Mouse (Mus musculus): ENCODE data around the gene Tmem251. TPM values are rescaled to one million over a fixed set of nuclear protein-coding genes. Genes with fewer than 3 reads are reported as not detected.

Gene Tmem251
- total RNA-seq (2021), result 1 to 10 TPM; 5.1 TPM
- long read RNA-seq, experiment 1, transcript Tmem251-201 (2 exons, 3,367 nt), result major isoform, 10 of 21 reads
- long read RNA-seq, experiment 1, partial matches to known transcripts, result 0 of 21 reads
- long read RNA-seq, experiment 1, other reads (novel, unspliced or antisense), result 11 of 21 reads
- long read RNA-seq, experiment 2, transcript Tmem251-201 (2 exons, 3,367 nt), result major isoform, 11 of 17 reads
- long read RNA-seq, experiment 2, partial matches to known transcripts, result 0 of 17 reads
- long read RNA-seq, experiment 2, other reads (novel, unspliced or antisense), result 6 of 17 reads

DNA sequence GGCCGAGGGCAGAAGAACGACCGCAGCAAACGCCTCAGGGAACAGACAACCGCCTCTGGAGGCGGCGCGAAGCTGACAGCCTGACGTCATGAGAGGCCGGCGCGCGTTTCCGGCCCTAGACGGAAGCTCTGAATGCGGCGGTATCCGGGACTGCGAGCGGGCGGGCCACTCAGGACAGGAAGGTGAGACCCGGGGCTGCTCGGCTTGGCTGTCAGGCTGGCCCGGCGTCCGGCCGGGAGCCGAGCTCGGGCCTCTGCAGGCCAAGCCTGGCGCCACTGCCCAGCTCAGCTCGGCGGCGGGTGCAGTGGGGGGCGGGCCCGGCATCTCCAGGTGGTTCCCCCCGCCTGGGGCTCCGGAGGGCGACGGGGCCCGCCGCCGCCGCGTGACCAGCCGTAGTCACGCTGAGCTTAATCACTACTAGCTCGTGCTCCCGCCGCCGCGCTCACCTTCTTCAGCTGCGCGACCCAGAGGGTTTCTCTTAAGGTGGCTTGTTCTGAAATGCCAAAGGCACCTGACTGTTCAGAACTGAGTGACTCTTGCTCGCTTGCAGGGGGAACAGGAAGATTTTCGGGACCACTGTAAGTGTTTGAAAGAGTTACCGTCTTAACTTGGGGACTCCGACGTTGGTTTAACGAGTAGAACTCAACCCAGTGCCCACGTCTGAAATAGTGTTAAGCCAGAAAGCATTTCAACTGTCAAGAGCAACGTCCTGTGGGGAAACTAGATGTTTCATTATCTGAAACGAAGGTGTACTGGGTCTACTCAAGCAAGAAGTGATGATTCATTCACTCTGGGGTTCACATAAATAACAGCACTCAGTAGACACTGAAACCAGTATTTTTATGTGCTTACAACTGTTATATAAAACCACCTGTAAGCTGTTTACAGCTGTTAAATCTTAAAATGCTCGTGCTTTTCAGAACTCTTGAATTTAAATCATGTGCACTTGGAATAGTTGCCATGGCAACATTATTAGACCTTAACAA is at the start of gene Tmem251, which contains the start of gene Moap1:
Gene Tmem251 (plus strand): TSS at position 174 of the 986 bp plus-strand sequence.
Gene Moap1 (minus strand): TSS at position 73 of the 986 bp plus-strand sequence.
- peak; percentile 88 to 89 for DNase-seq (ENCODE audit: low spot score in 2 of 2)
- TF ChIP-seq CTCF (conservative IDR thresholded peaks at IDR 0.05), result peak; percentile 54
- H3K4me3 ChIP-seq, result peak within 1 kb of the TSS; percentile 69
- H3K27ac ChIP-seq, result peak within 1 kb of the TSS; percentile 94

DNA sequence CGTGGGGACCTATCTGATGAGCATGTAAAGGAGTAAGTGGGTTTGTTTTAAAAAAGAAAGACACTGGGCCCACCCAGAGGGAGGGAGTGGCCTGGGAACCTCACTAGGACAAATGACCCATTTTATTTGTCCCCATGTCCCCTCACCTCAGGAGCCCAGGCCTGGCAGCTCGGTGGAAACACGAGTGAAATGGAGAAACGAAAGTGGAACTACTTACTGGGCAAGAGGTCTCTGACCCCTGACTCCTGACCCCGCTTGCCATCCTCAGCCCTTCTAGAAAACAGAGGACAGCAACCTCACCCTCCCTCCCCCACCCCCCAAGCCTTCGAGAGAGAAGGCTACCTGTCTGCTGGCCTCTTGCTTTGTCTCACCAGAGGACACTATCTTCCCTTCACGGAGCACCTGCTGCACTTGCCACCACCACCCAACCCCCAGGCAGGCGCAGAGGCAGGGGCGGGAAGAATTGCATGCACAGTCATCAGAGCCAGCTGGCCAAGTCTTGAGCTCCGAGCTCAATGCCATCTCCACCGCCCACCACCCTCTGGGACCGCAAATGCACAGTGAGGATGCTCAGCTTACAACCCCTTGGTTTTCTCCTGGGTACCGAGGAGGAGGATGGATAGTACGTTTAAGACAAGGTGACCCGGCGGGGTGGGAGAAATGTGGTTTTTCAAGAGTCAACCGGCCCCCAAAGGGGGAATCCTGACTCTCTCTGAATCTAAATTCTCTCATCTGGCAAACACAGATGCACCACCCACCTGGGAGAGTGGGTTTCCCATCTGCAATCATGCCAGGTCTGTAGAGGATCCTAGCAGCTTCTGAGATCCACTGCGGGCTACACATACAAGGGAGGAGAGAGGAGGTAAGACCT is 48.0 kb upstream of the Tmem251 start:
- peak overlapping the region; percentile 10; the same call in 1 of the 2 replicates for H3K4me3 ChIP-seq
- DNase-seq (ENCODE audit: low spot score in 2 of 2), result peak; percentile 73 to 89
- TF ChIP-seq CTCF (conservative IDR thresholded peaks at IDR 0.05), result no peak
- H3K27ac ChIP-seq, result peak overlapping the region; percentile 61

DNA sequence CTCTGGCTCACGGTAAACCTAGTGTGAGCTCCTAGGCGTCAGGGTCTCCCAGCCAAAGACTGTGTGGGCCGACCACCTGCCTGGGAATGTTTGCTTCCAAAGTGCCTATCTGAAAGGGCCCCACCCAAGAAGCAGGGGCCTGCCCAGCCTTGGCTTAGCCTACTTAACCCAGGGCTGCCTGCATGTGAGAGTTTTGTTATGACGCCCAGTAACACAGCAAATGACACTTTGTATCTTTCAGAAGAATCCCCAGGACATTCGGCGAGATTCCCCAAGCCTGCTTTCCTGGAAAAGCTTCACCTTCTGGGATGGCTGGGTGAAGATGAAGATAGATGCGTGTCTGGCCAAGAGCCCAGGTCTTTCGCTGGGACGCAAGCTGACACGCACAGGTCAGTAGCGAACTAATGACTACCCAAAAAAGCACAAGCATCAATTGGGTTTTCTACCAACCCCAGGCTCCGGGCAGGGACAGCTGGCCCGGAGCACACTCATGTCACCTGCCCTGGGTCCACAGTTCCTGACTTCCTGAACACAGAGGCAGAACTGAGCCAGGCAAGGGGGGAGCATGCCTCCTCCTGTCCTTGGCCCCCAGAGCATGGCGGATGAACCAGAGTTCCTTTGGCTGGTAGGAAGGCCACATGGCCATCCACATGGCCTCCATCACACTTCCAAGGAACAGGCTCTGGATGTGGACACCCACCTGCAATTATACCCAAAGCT is 46.8 kb upstream of the Tmem251 start:
- Histone ChIP-seq H3K4me3 (no peak overlapping the region; the same call in 1 of the 2 replicates), H3K27ac (peak overlapping the region; percentile 61)
- DNase-seq (ENCODE audit: low spot score in 2 of 2), result no peak
- no peak for TF ChIP-seq CTCF (conservative IDR thresholded peaks at IDR 0.05)

DNA sequence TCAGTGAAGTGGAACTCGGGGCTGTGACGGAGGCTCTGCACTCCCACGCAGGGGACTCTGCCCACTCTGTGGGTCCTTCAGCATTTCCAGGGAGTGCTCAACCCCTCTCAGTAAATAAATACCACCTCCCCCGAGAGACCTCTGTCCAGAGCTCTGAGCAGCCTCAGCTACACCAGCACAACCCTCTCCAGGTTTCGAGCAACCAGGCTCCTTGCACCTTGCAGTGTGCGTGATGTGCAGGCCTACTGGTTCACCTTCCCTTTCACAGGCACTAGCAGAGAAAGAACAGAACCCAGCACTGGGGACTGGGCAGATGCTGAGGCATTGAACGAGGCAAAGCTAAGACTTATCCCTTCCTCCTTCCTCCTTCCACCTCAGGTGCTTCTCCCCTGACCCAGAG is 46.2 kb upstream of the Tmem251 start:
- Histone ChIP-seq H3K27ac (no peak overlapping the region; the same call in 1 of the 2 replicates), H3K4me3 (no peak overlapping the region)
- TF ChIP-seq CTCF (conservative IDR thresholded peaks at IDR 0.05), result no peak
- no peak for DNase-seq (ENCODE audit: low spot score in 2 of 2)

DNA sequence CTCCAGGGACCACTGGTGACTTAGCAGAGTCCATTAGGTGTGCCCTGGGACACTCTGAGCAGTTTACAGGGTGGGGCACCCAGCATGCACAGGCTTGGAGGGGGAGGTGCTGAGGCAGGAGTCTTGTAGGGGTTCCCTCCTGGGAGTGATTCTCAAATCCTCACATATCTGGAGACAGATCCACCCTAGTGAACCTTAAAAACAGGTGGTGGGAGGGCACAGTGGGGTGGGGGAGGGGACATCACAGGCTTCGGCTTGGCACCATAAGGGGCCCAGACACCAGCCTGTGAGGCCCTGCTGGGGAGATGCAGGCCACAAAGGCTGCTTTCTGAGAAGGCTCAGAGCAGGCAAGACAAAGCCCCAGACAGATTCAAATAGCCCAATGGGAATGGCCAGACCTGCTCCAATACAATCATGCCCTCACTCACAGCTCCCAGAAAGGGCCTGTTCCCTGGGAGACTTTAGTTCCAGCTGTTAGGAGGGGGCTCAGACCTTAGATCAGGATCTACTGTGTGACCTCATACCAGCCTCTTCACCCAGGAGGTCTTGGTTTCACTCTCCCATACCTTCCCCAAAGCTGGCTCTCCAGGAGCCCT is 45.4 kb upstream of the Tmem251 start:
- no peak for DNase-seq (ENCODE audit: low spot score in 2 of 2)
- Histone ChIP-seq H3K4me3 (no peak overlapping the region), H3K27ac (peak overlapping the region; percentile 63; the same call in 1 of the 2 replicates)
- TF ChIP-seq CTCF (conservative IDR thresholded peaks at IDR 0.05), result no peak

DNA sequence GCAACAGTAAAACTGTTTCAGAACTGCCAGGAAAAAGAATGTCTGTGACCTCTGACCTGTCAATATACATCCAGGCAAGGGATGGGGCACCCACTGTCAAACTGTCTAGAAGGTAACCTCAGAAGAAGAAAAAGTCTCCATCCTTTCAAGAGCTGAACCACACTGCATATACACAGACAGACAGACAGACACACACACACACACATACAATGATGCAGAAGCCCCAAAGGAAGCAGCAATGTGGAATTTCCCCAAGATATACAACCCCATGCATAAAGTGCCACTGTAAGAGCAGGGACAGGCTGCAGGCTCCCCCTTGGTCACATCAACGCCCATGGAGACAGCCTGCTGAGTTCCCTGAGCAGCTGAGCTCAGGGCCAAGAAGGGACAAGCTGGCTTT is 44.4 kb upstream of the Tmem251 start:
- no peak overlapping the region for H3K4me3 ChIP-seq
- TF ChIP-seq CTCF (conservative IDR thresholded peaks at IDR 0.05), result no peak
- H3K27ac ChIP-seq, result peak overlapping the region; percentile 71; the same call in 1 of the 2 replicates
- no peak for DNase-seq (ENCODE audit: low spot score in 2 of 2)

DNA sequence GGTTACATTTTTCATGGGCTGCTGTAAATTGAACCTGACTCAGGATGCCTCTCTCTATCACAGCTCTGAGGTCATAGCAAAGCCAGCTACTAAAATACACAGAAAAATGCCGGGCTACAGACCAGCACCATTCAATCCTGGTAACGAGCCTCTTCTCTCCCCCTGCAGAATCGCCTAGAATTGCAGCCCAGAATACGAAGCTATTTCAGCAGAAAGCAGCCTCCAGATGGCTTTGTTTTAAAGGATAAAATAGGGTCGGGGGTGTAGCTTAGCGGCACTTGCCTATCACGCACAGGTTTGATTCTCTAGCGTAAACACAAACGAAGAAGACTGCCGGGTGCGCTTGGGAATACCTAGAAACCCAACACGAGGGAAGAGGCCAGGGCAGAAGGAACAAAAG is 43.1 kb upstream of the Tmem251 start:
- no peak for DNase-seq (ENCODE audit: low spot score in 2 of 2)
- H3K27ac ChIP-seq, result peak overlapping the region; percentile 71
- no peak; the same call in 1 of the 2 replicates for TF ChIP-seq CTCF (conservative IDR thresholded peaks at IDR 0.05)
- no peak overlapping the region for H3K4me3 ChIP-seq

DNA sequence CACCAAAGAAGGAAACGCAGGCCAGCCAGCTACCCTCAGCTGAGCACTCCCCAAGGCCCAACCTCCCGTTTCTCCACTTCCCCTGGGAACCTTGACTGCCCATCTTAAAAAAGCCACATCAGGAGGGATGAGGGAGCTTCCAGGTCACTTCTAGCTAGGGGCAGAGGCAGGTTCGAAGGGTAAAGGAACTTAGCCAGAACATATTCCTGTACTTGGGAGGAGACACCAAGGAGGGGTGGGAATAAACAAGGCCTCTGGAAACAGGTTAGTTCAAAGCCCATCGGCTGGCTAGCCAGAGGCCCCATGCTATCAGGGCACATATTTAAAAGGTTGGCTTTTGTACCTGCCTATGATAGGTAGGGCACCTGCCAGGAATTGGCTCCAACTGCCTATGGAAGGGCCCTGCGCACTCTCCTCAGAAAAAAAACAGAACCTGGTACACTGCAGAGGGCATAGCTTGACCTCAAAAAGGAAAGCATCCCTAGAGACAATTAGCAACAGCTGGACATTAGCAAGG is 41.8 kb upstream of the Tmem251 start:
- TF ChIP-seq CTCF (conservative IDR thresholded peaks at IDR 0.05), result no peak
- Histone ChIP-seq H3K27ac (peak overlapping the region; percentile 23; the same call in 1 of the 2 replicates), H3K4me3 (no peak overlapping the region; the same call in 1 of the 2 replicates)
- no peak for DNase-seq (ENCODE audit: low spot score in 2 of 2)

DNA sequence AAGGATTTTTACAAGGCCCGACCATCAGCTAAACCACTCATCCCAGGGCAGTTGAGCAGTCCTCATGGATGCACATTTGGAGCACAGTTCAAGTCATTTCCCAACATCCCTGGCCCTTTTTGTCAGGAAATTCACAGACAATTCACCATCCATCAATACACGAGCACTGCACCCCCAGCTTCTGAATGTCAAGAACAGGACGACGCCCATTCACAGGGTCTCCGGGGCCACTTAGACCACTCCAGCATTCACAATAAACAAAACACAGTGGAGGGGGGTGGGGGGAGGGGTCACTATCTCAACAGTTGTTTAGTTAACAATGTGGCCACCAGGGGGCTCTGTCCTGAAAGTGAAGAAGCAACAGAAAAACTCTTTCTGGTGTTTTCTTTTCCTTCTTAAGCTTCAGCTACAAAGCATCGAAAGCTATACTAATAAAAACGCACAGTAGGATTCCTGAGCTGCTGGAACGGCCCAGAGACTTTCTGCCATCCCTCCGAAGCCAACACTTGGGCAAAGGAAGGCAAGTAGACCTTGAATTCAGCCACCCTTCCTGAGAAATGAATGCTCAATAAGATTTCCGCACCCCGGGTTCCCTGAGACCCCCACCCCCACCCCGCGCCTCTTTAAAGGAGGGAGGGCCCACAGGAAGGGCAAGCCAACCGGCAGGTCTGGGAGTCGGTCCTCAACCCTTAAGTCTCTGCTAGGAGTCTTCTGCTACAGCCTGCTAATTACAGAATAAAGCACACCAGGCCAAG is 41.0 kb upstream of the Tmem251 start:
- peak in 1 of 2 experiments; percentile 84 for DNase-seq (ENCODE audit: low spot score in 2 of 2)
- TF ChIP-seq CTCF (conservative IDR thresholded peaks at IDR 0.05), result peak; percentile 77
- H3K4me3 ChIP-seq, result peak overlapping the region; percentile 95
- peak overlapping the region; percentile 95 for H3K27ac ChIP-seq

DNA sequence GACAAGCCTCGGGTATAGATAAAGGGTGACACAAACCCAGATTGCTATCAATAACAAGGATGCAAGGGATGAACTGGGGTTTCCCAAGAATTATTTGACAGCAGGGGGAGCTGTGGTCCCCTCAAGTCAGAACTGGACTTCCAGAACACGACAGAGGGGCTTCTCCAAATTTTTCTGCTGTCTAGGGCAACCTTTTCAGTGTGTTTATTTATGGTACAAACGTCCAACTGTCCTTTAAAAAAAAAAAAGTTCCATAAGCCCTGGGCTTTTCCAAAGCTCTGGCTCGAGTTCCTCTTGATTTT is 40.5 kb upstream of the Tmem251 start:
- peak in 1 of 2 experiments; percentile 40 for DNase-seq (ENCODE audit: low spot score in 2 of 2)
- Histone ChIP-seq H3K4me3 (peak overlapping the region; percentile 95), H3K27ac (peak overlapping the region; percentile 95)
- TF ChIP-seq CTCF (conservative IDR thresholded peaks at IDR 0.05), result peak; percentile 59

Data from layer of hippocampus, adult 2 months (tissue).